ENCODE assay signal across 9 mouse cellular contexts in genomic region chr4:82536435-82537278, GRCm38 (mm10).
DNase-seq lines count a peak whose midpoint lies in the region; ATAC-seq and TF ChIP-seq lines count a peak whose summit lies in the region.
"Had no signal": no experiment of that assay in that cellular context is flagged by ENCODE, and none has a peak within 500 bp of the region (broad histone marks: within the 10 kb centered on the region; RNA-seq: fewer than 3 reads in every experiment).

No protein-coding gene starts in this region.

- H3K4me1 ChIP-seq in forebrain, embryonic 14.5 days (ENCODE audit: control insufficient read depth, insufficient read depth, low read length), result peaks cover 46% of the 10 kb centered on the region
- peaks cover 25% of the 10 kb centered on the region for H3K4me1 ChIP-seq in intestine, embryonic 15.5 days (replicated peaks)
- H3K4me1 ChIP-seq in midbrain, embryonic 12.5 days, result peaks cover 61% of the 10 kb centered on the region

- intact Hi-C loops in gastrocnemius, adult 2 months (cut with DNase I), result no loop called here

- ATAC-seq in forebrain, embryonic 14.5 days, result no peak
- no peak for ATAC-seq in intestine, embryonic 15.5 days
- ATAC-seq in midbrain, embryonic 12.5 days (ENCODE audit: low FRiP score, low read depth), result no peak
- ATAC-seq in activated CD4-positive, CD25-positive, alpha-beta regulatory T cell, adult 4 months, result no peak

- no peaks in the 10 kb centered on the region for H3K9me3 ChIP-seq in forebrain, embryonic 14.5 days (replicated peaks; ENCODE audit: control insufficient read depth, low read length)
- no peaks in the 10 kb centered on the region for H3K9me3 ChIP-seq in intestine, embryonic 15.5 days
- H3K9me3 ChIP-seq in midbrain, embryonic 12.5 days, result no peaks in the 10 kb centered on the region

- 11% methylated on average over 36 of the region's 36 CpGs for WGBS in forebrain, embryonic 14.5 days
- WGBS in intestine, embryonic 15.5 days, result 29% methylated on average over 36 of the region's 36 CpGs
- 3% methylated on average over 36 of the region's 36 CpGs for WGBS in midbrain, embryonic 12.5 days

- H3K36me3 ChIP-seq in forebrain, embryonic 14.5 days (ENCODE audit: control insufficient read depth, insufficient read depth, low read length), result no peaks in the 10 kb centered on the region
- H3K36me3 ChIP-seq in intestine, embryonic 15.5 days, result no peaks in the 10 kb centered on the region
- no peaks in the 10 kb centered on the region for H3K36me3 ChIP-seq in midbrain, embryonic 12.5 days

- 0 out of 2 replicates have a peak, but pooled peaks cover 13% of the 10 kb centered on the region for H3K27me3 ChIP-seq in forebrain, embryonic 14.5 days (replicated peaks; ENCODE audit: control insufficient read depth, insufficient read depth, low read length)
- 0 out of 2 replicates have a peak, but pooled peaks cover 7% of the 10 kb centered on the region for H3K27me3 ChIP-seq in intestine, embryonic 15.5 days (replicated peaks)
- H3K27me3 ChIP-seq in midbrain, embryonic 12.5 days, result peaks cover 65% of the 10 kb centered on the region
- H3K27me3 ChIP-seq: CH12.LX had no signal

- H3K9ac ChIP-seq in forebrain, embryonic 14.5 days (ENCODE audit: low read length), result peak overlapping the region; percentile 75
- peak overlapping the region; percentile 33 for H3K9ac ChIP-seq in intestine, embryonic 15.5 days
- H3K9ac ChIP-seq in midbrain, embryonic 12.5 days (replicated peaks), result peak overlapping the region; percentile 40; the same call in 1 of the 2 replicates

- TF ChIP-seq CTCF in gastrocnemius, adult 2 months (IDR thresholded peaks at IDR 0.05), result no peak

- H3K27ac ChIP-seq in gastrocnemius, adult 2 months, result peak overlapping the region; percentile 95
- peak overlapping the region; percentile 79 for H3K27ac ChIP-seq in forebrain, embryonic 14.5 days (ENCODE audit: low read depth, low read length)
- H3K27ac ChIP-seq in intestine, embryonic 15.5 days, result no peak overlapping the region
- no peak overlapping the region for H3K27ac ChIP-seq in midbrain, embryonic 12.5 days (replicated peaks)

- peak overlapping the region; percentile 79 for H3K4me3 ChIP-seq in gastrocnemius, adult 2 months
- peak overlapping the region; percentile 40 for H3K4me3 ChIP-seq in forebrain, embryonic 14.5 days (ENCODE audit: low read depth, low read length)
- H3K4me3 ChIP-seq in intestine, embryonic 15.5 days (replicated peaks), result peak overlapping the region; percentile 34
- H3K4me3 ChIP-seq in midbrain, embryonic 12.5 days, result peak overlapping the region; percentile 30

- H3K4me2 ChIP-seq in forebrain, embryonic 14.5 days (ENCODE audit: low read length), result peak overlapping the region; percentile 85
- peak overlapping the region; percentile 84 for H3K4me2 ChIP-seq in intestine, embryonic 15.5 days (replicated peaks)
- H3K4me2 ChIP-seq in midbrain, embryonic 12.5 days (replicated peaks), result peak overlapping the region; percentile 57

- peak; percentile 51 for DNase-seq in gastrocnemius, adult 2 months
- no peak for DNase-seq in gastrocnemius, adult 8-10 months (ENCODE audit: low spot score in 2 of 2)
- peak; percentile 50 for DNase-seq in adrenal gland, postnatal 14 days
- peak; percentile 53 for DNase-seq in forebrain, embryonic 14.5 days (ENCODE audit: low spot score)
- no peak for DNase-seq in c-Kit-positive CD71-positive TER-119-positive erythroid progenitor cells, embryonic 14.5 days (ENCODE audit: low spot score)

Comparison
In these comparisons a context has a peak if more than half of its experiments do, and no peak if none do; other contexts are left out.
1. DNase-seq: peak in gastrocnemius, adult 2 months (single experiment), adrenal gland, postnatal 14 days (single experiment) and forebrain, embryonic 14.5 days (single experiment); none in gastrocnemius, adult 8-10 months (0 of 2) and c-Kit-positive CD71-positive TER-119-positive erythroid progenitor cells, embryonic 14.5 days (single experiment).
2. H3K27ac ChIP-seq: peak in gastrocnemius, adult 2 months (single experiment) and forebrain, embryonic 14.5 days (single experiment); none in intestine, embryonic 15.5 days (single experiment) and midbrain, embryonic 12.5 days (single experiment).
3. Peak in every context shown above with its lines, with median percentiles within 50 percentile points of each other: H3K4me3 ChIP-seq, H3K4me2 ChIP-seq and H3K9ac ChIP-seq.